Mouse (Mus musculus) hindbrain, embryonic 15.5 days (tissue): ENCODE results near the gene Gpx4. TPM values are rescaled to one million over a fixed set of nuclear protein-coding genes. Genes with fewer than 3 reads are reported as not detected.

Experiments
- ATAC-seq: fragments of 200-750 bp; cut with Nextera tagmentation; 2 replicates; pipeline ENCODE4 v1.8.0; 2017; ENCODE audit warnings: low read depth, moderate number of reproducible peaks, moderate TSS enrichment; ENCODE audit not compliant: low FRiP score
- H3K27ac ChIP-seq: fragments of 300-500 bp; sonication (generic); replicated peaks from 2 replicates; pipeline ENCODE4 v1.5.1; 2015; ENCODE audit warnings: mild to moderate bottlenecking, inconsistent platforms
- H3K27me3 ChIP-seq: fragments of 300-500 bp; sonication (generic); 2 replicates; pipeline ENCODE4 v1.6.1; 2015; ENCODE audit warnings: control low read depth, inconsistent platforms
- H3K36me3 ChIP-seq: fragments of 300-500 bp; sonication (generic); 2 replicates; pipeline ENCODE4 v1.6.1; 2015; ENCODE audit warnings: control low read depth, inconsistent platforms
- H3K4me1 ChIP-seq: fragments of 300-500 bp; sonication (generic); replicated peaks from 2 replicates; pipeline ENCODE4 v1.6.1; 2015; ENCODE audit warnings: control low read depth, inconsistent platforms
- H3K4me2 ChIP-seq: fragments of 300-500 bp; sonication (generic); 2 replicates; pipeline ENCODE4 v1.6.1; 2015; ENCODE audit warnings: moderate library complexity, mild to moderate bottlenecking, inconsistent platforms
- H3K4me3 ChIP-seq: fragments of 300-500 bp; sonication (generic); 2 replicates; pipeline ENCODE4 v1.5.1; 2015; ENCODE audit warnings: mild to moderate bottlenecking, inconsistent platforms
- H3K9ac ChIP-seq: fragments of 300-500 bp; sonication (generic); 2 replicates; pipeline ENCODE4 v1.6.1; 2015; ENCODE audit warnings: inconsistent platforms
- H3K9me3 ChIP-seq: fragments of 300-500 bp; sonication (generic); 2 replicates; pipeline ENCODE4 v1.6.1; 2016; ENCODE audit warnings: control low read depth, inconsistent platforms
- WGBS: fragments of 180-500 bp; shearing (Covaris S2); methylation state at CpG from one replicate; pipeline ENCODE4 v1.1.7; 2015; 5-methylcytosine and 5-hydroxymethylcytosine counted together
- polyA plus RNA-seq: library from polyadenylated mRNA; unstranded; fragments of >200 nt; fragmentation: Nextera tagmentation; extraction: Ambion mirVana; gene quantifications from 2 replicates; pipeline ENCODE4 v1.2.1, GENCODE M21; 2015

Gpx4 gene
- polyA plus RNA-seq, 1 experiment from 2014 or later: 583 TPM

GRCm38 (mm10) chr10:80069948-80070450 lies 23.0 kb downstream of the Gpx4 start:
- WGBS: 91% methylated on average over 4 of the region's 4 CpGs
- Histone ChIP-seq H3K4me1 (no peaks in the 10 kb centered on the region; the same call in 1 of the 2 replicates), H3K27ac (no peak overlapping the region), H3K9me3 (no peaks in the 10 kb centered on the region), H3K4me2 (no peak overlapping the region), H3K27me3 (no peaks in the 10 kb centered on the region), H3K9ac (no peak overlapping the region), H3K36me3 (no peaks in the 10 kb centered on the region), H3K4me3 (no peak overlapping the region)
- ATAC-seq: no peak

GRCm38 (mm10) chr10:80070837-80071515 lies 24.0 kb downstream of the Gpx4 start:
- Histone ChIP-seq H3K9ac (no peak overlapping the region), H3K27me3 (no peaks in the 10 kb centered on the region), H3K36me3 (no peaks in the 10 kb centered on the region), H3K4me1 (no peaks in the 10 kb centered on the region; the same call in 1 of the 2 replicates), H3K4me3 (no peak overlapping the region), H3K9me3 (no peaks in the 10 kb centered on the region), H3K4me2 (no peak overlapping the region), H3K27ac (no peak overlapping the region; the same call in 1 of the 2 replicates)
- no peak for ATAC-seq
- whole genome bisulfite sequencing: 65% methylated on average over 9 of the region's 9 CpGs

GRCm38 (mm10) chr10:80071516-80071900 lies 24.5 kb downstream of the Gpx4 start:
- Histone ChIP-seq H3K9me3 (no peaks in the 10 kb centered on the region), H3K27ac (no peak overlapping the region; the same call in 1 of the 2 replicates), H3K4me3 (no peak overlapping the region), H3K36me3 (no peaks in the 10 kb centered on the region), H3K4me1 (no peaks in the 10 kb centered on the region; the same call in 1 of the 2 replicates), H3K4me2 (no peak overlapping the region), H3K27me3 (no peaks in the 10 kb centered on the region), H3K9ac (no peak overlapping the region)
- 86% methylated on average over 3 of the region's 3 CpGs for WGBS
- ATAC-seq: no peak

- Histone ChIP-seq H3K4me2 (no peak overlapping the region), H3K9ac (no peak overlapping the region), H3K4me3 (no peak overlapping the region), H3K27ac (no peak overlapping the region), H3K36me3 (no peaks in the 10 kb centered on the region), H3K27me3 (no peaks in the 10 kb centered on the region), H3K9me3 (no peaks in the 10 kb centered on the region), H3K4me1 (no peaks in the 10 kb centered on the region; the same call in 1 of the 2 replicates)
- no peak for ATAC-seq
- 82% methylated on average over 20 of the region's 20 CpGs for WGBS
Observed at GRCm38 (mm10) chr10:80072623-80073489, 25.9 kb downstream of the Gpx4 start.

GRCm38 (mm10) chr10:80074813-80075601 lies 28.0 kb downstream of the Gpx4 start:
- no peak overlapping the region for H3K9ac ChIP-seq
- WGBS: 20% methylated on average over 28 of the region's 28 CpGs
- ATAC-seq: no peak
- 0 out of 2 replicates have a peak overlapping the region, but pooled peaks have one; percentile 14 for H3K4me3 ChIP-seq
- H3K4me1 ChIP-seq: no peaks in the 10 kb centered on the region; the same call in 1 of the 2 replicates
- H3K9me3 ChIP-seq: no peaks in the 10 kb centered on the region
- H3K27ac ChIP-seq: peak overlapping the region; percentile 64
- H3K4me2 ChIP-seq: peak overlapping the region; percentile 36
- H3K36me3 ChIP-seq: peaks cover 10% of the 10 kb centered on the region; the same call in 1 of the 2 replicates
- no peaks in the 10 kb centered on the region for H3K27me3 ChIP-seq

GRCm38 (mm10) chr10:80075924-80076323 lies 29.0 kb downstream of the Gpx4 start:
- no peak for ATAC-seq
- Histone ChIP-seq H3K9ac (no peak overlapping the region), H3K9me3 (no peaks in the 10 kb centered on the region), H3K4me1 (no peaks in the 10 kb centered on the region; the same call in 1 of the 2 replicates), H3K36me3 (peaks cover 19% of the 10 kb centered on the region; the same call in 1 of the 2 replicates), H3K4me3 (no peak overlapping the region), H3K4me2 (no peak overlapping the region), H3K27me3 (no peaks in the 10 kb centered on the region), H3K27ac (no peak overlapping the region)
- WGBS: 55% methylated on average over 1 of the region's 1 CpGs

- Histone ChIP-seq H3K27me3 (no peaks in the 10 kb centered on the region), H3K27ac (no peak overlapping the region), H3K9me3 (no peaks in the 10 kb centered on the region), H3K9ac (no peak overlapping the region), H3K36me3 (peaks cover 23% of the 10 kb centered on the region), H3K4me3 (no peak overlapping the region), H3K4me1 (no peaks in the 10 kb centered on the region; the same call in 1 of the 2 replicates), H3K4me2 (no peak overlapping the region)
- ATAC-seq: no peak
- WGBS: 97% methylated on average over 4 of the region's 4 CpGs
Observed at GRCm38 (mm10) chr10:80076386-80076785, 29.4 kb downstream of the Gpx4 start.

- no peaks in the 10 kb centered on the region for H3K27me3 ChIP-seq
- H3K9ac ChIP-seq: no peak overlapping the region
- H3K4me2 ChIP-seq: no peak overlapping the region
- 97% methylated on average over 5 of the region's 5 CpGs for WGBS
- no peak overlapping the region for H3K4me3 ChIP-seq
- H3K4me1 ChIP-seq: no peaks in the 10 kb centered on the region; the same call in 1 of the 2 replicates
- peaks cover 33% of the 10 kb centered on the region for H3K36me3 ChIP-seq
- H3K27ac ChIP-seq: no peak overlapping the region
- H3K9me3 ChIP-seq: no peaks in the 10 kb centered on the region
- no peak for ATAC-seq
Observed at GRCm38 (mm10) chr10:80077312-80077711, 30.3 kb downstream of the Gpx4 start.

GRCm38 (mm10) chr10:80078366-80078765 lies 31.4 kb downstream of the Gpx4 start:
- no peak overlapping the region for H3K4me2 ChIP-seq
- H3K4me1 ChIP-seq: no peaks in the 10 kb centered on the region; the same call in 1 of the 2 replicates
- H3K9me3 ChIP-seq: no peaks in the 10 kb centered on the region
- no peak overlapping the region for H3K4me3 ChIP-seq
- H3K36me3 ChIP-seq: peaks cover 37% of the 10 kb centered on the region
- H3K9ac ChIP-seq: no peak overlapping the region
- H3K27ac ChIP-seq: no peak overlapping the region
- H3K27me3 ChIP-seq: no peaks in the 10 kb centered on the region
- WGBS: 100% methylated on average over 1 of the region's 1 CpGs
- no peak for ATAC-seq

- Histone ChIP-seq H3K27ac (no peak overlapping the region), H3K4me3 (no peak overlapping the region), H3K9ac (no peak overlapping the region), H3K36me3 (peaks cover 37% of the 10 kb centered on the region), H3K27me3 (no peaks in the 10 kb centered on the region), H3K4me1 (no peaks in the 10 kb centered on the region), H3K4me2 (no peak overlapping the region), H3K9me3 (no peaks in the 10 kb centered on the region)
- ATAC-seq: no peak
- WGBS: 89% methylated on average over 16 of the region's 16 CpGs
Observed at GRCm38 (mm10) chr10:80080396-80081070, 33.6 kb downstream of the Gpx4 start.

GRCm38 (mm10) chr10:80081075-80081474 lies 34.1 kb downstream of the Gpx4 start:
- Histone ChIP-seq H3K36me3 (peaks cover 37% of the 10 kb centered on the region), H3K4me3 (no peak overlapping the region), H3K9ac (no peak overlapping the region), H3K9me3 (no peaks in the 10 kb centered on the region), H3K4me1 (no peaks in the 10 kb centered on the region), H3K27ac (no peak overlapping the region), H3K4me2 (no peak overlapping the region), H3K27me3 (no peaks in the 10 kb centered on the region)
- 86% methylated on average over 3 of the region's 3 CpGs for WGBS
- ATAC-seq: no peak
